Mouse (Mus musculus): ENCODE results near the gene Ltbp2. TPM values are rescaled to one million over a fixed set of nuclear protein-coding genes. Genes with fewer than 3 reads are reported as not detected.
A peak's percentile ranks its signal among the peaks of the same experiment; 100 is the strongest.

The Ltbp2 gene
- polyA plus RNA-seq, 1 experiment from 2014 or later, result 0.11 TPM

DNA sequence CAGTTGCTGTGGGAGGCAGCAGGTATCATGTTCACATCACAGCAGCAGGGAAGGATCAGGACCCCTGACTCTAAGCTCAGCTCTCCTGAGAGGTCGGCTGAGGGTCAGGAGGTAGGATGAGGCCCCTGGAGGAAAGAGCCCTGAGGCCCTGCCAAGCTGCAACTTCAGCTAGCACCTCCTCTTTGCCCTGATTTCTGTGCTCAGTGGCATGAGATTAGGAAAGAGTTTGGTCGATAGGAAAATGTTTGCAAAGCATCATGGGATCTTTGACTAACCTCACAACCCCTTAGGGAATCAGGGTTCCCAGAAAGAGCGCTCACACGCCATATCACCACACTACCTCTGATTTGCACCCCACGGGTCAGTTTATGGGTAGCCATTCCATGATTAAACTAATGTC is 69.6 kb downstream of the Ltbp2 start:
- H3K36me3 ChIP-seq, result no peaks in the 10 kb centered on the region
- DNase-seq (ENCODE audit: low spot score), result no peak
- peaks cover 6% of the 10 kb centered on the region; the same call in 1 of the 2 replicates for H3K4me1 ChIP-seq
- no peak overlapping the region for H3K4me3 ChIP-seq
- H3K9me3 ChIP-seq (replicated peaks), result no peaks in the 10 kb centered on the region
- 65% methylated on average over 5 of the region's 5 CpGs for WGBS
- H3K27ac ChIP-seq (replicated peaks), result no peak overlapping the region
- H3K27me3 ChIP-seq (ENCODE audit: low read depth, poor library complexity, severe bottlenecking), result no peaks in the 10 kb centered on the region

- no peak overlapping the region for H3K4me3 ChIP-seq
- 64% methylated on average over 1 of the region's 1 CpGs for WGBS
- peaks cover 6% of the 10 kb centered on the region; the same call in 1 of the 2 replicates for H3K4me1 ChIP-seq
- DNase-seq (ENCODE audit: low spot score), result no peak
- H3K27ac ChIP-seq (replicated peaks), result 0 out of 2 replicates have a peak overlapping the region, but pooled peaks have one; percentile 23
- H3K27me3 ChIP-seq (ENCODE audit: low read depth, poor library complexity, severe bottlenecking), result no peaks in the 10 kb centered on the region
- no peaks in the 10 kb centered on the region for H3K9me3 ChIP-seq (replicated peaks)
- no peaks in the 10 kb centered on the region for H3K36me3 ChIP-seq
Measured at GRCm38 (mm10) chr12:84806010-84806409, 70.3 kb downstream of the Ltbp2 start.

DNA sequence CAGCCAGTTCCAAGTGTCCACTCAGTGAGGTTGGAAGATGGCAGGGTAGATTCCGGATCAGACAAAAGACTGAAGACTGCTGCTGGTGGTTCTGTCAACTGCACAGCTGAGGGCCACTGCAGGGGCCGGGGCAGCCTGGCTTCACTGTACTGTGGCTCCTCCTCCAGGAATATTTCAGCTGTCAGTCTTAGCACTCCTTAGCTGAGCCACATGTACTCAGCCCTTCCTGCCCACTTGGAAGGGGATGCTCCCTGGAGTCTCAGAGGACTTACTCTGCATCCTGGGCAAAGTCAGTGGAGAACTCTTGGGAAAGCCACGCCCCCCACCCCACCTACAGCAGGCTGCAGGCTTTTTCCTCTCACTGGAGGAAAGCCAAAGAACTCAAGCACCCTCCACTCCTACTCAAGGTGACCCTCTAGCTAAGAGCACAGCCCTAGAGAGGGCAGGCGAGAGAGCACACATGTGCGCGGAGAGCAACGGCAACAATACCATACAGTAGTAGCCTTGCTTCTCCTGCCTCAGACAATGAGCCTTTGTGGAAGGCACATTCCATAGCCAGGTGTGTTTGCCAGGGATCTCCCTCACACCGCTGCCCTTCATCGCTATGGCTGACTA is 71.0 kb downstream of the Ltbp2 start:
- no peak overlapping the region for H3K4me3 ChIP-seq
- no peaks in the 10 kb centered on the region for H3K9me3 ChIP-seq (replicated peaks)
- no peak for DNase-seq (ENCODE audit: low spot score)
- no peaks in the 10 kb centered on the region for H3K36me3 ChIP-seq
- WGBS, result 86% methylated on average over 9 of the region's 9 CpGs
- no peaks in the 10 kb centered on the region for H3K27me3 ChIP-seq (ENCODE audit: low read depth, poor library complexity, severe bottlenecking)
- H3K27ac ChIP-seq (replicated peaks), result no peak overlapping the region
- peaks cover 6% of the 10 kb centered on the region; the same call in 1 of the 2 replicates for H3K4me1 ChIP-seq

DNA sequence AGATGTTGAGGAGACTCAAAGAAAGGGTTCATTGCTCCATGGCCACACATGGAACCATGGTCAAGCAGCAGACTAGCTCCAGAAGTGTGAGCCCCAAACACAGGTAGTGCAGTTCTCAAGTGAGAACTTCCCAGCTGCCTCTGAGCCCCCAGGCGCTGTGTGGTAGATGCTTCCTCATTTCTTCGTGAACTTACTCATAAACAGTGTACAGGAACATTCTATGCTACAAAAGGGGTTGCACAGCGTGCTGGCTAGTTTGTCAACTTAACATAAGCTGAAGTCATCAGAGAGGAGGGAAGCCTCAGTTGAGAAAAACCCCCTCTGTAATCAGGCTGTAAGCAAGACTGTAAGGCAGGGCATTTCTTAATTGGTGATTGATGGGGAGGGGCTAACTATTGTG is 73.7 kb downstream of the Ltbp2 start:
- H3K27ac ChIP-seq (replicated peaks), result no peak overlapping the region
- no peaks in the 10 kb centered on the region for H3K9me3 ChIP-seq (replicated peaks)
- no peak for DNase-seq (ENCODE audit: low spot score)
- H3K4me1 ChIP-seq, result peaks cover 6% of the 10 kb centered on the region; the same call in 1 of the 2 replicates
- H3K36me3 ChIP-seq, result no peaks in the 10 kb centered on the region
- H3K27me3 ChIP-seq (ENCODE audit: low read depth, poor library complexity, severe bottlenecking), result peaks cover 4% of the 10 kb centered on the region; the same call in 1 of the 2 replicates
- 89% methylated on average over 3 of the region's 3 CpGs for WGBS
- no peak overlapping the region for H3K4me3 ChIP-seq

DNA sequence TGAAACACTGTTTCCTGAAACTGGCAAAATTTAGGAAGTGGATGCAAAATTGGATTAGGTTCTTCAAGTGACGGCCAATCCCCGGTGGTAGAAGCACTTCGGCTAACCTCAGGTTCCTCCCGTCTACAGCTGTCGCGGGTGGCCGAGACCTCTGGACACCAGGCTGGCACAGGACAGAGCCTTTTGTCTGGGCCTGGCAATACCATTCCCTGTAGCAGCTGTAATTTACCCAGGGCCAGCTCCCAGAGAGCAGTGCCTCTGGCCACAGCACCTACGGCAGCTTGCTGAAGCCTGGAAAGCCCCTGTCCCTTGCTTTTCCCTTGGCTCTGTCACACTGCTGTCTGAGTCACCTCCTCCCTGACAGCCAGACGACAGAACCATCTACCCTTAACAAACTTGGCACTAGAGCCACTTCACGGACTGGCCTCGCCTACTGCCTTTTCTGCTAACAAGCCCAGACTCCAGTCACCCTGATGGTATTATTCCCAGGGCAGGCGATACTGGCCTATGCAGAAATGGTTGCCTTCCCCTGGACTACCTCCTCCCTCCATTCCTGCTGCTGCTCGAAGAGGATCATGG is 74.7 kb downstream of the Ltbp2 start:
- Histone ChIP-seq H3K27me3 (ENCODE audit: low read depth, poor library complexity, severe bottlenecking) (peaks cover 4% of the 10 kb centered on the region; the same call in 1 of the 2 replicates), H3K4me1 (peaks cover 5% of the 10 kb centered on the region; the same call in 1 of the 2 replicates), H3K9me3 (replicated peaks) (no peaks in the 10 kb centered on the region), H3K36me3 (no peaks in the 10 kb centered on the region), H3K27ac (replicated peaks) (no peak overlapping the region), H3K4me3 (no peak overlapping the region)
- WGBS, result 90% methylated on average over 13 of the region's 13 CpGs
- no peak for DNase-seq (ENCODE audit: low spot score)

DNA sequence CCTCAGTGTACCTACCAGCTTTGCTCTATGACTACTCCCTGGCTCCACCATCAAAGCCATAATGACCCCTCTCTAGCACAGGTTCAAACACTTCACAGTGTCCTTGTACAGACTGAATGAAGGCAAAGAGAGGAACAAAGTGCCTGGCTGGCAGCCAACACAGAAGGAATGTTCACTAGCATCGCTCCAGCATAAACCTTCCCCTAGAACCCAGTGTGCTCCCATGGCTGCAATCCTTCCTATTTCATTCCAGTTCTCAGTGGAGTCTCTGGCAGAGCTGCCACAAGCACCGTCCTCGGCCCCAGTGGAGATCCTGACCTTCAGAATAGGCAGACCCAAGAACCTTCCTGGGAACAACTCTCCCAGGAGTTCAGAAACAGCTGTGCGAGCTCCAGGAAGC is 75.9 kb downstream of the Ltbp2 start:
- Histone ChIP-seq H3K4me1 (no peaks in the 10 kb centered on the region), H3K27me3 (ENCODE audit: low read depth, poor library complexity, severe bottlenecking) (peaks cover 4% of the 10 kb centered on the region; the same call in 1 of the 2 replicates), H3K9me3 (replicated peaks) (no peaks in the 10 kb centered on the region), H3K27ac (replicated peaks) (no peak overlapping the region), H3K4me3 (no peak overlapping the region), H3K36me3 (no peaks in the 10 kb centered on the region)
- WGBS, result 89% methylated on average over 4 of the region's 4 CpGs
- no peak for DNase-seq (ENCODE audit: low spot score)

- WGBS, result 93% methylated on average over 13 of the region's 13 CpGs
- Histone ChIP-seq H3K27ac (replicated peaks) (no peak overlapping the region), H3K9me3 (replicated peaks) (no peaks in the 10 kb centered on the region), H3K4me1 (no peaks in the 10 kb centered on the region), H3K4me3 (no peak overlapping the region), H3K36me3 (no peaks in the 10 kb centered on the region), H3K27me3 (ENCODE audit: low read depth, poor library complexity, severe bottlenecking) (peaks cover 4% of the 10 kb centered on the region; the same call in 1 of the 2 replicates)
- DNase-seq (ENCODE audit: low spot score), result no peak
Measured at GRCm38 (mm10) chr12:84799086-84799485, 77.2 kb downstream of the Ltbp2 start.

- Histone ChIP-seq H3K27me3 (ENCODE audit: low read depth, poor library complexity, severe bottlenecking) (peaks cover 8% of the 10 kb centered on the region; the same call in 1 of the 2 replicates), H3K4me1 (peaks cover 4% of the 10 kb centered on the region; the same call in 1 of the 2 replicates), H3K9me3 (replicated peaks) (no peaks in the 10 kb centered on the region), H3K36me3 (no peaks in the 10 kb centered on the region), H3K27ac (replicated peaks) (no peak overlapping the region), H3K4me3 (no peak overlapping the region)
- WGBS, result 91% methylated on average over 8 of the region's 8 CpGs
- no peak for DNase-seq (ENCODE audit: low spot score)
Measured at GRCm38 (mm10) chr12:84794647-84795046, 81.7 kb downstream of the Ltbp2 start.

DNA sequence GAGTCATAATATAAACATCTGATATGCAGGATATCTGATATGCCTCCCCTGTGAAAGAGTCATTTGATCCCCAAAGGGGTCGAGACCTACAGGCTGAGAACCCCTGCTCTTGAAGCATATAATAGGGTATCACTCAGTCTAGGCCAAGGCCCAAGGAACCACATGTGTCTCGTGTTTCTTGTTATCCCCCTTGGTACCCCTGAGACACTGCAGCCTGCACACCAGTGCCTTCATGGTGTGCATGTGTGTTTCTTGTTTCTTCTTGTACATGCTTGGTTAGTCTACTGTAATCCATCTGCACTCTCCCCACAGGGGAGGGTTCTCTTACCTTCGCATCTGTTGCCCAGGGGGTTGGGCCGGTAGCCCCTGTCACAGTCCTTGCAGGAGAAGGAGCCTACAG is 83.7 kb downstream of the Ltbp2 start:
- DNase-seq (ENCODE audit: low spot score), result no peak
- Histone ChIP-seq H3K4me1 (peaks cover 4% of the 10 kb centered on the region; the same call in 1 of the 2 replicates), H3K36me3 (no peaks in the 10 kb centered on the region), H3K4me3 (no peak overlapping the region), H3K27me3 (ENCODE audit: low read depth, poor library complexity, severe bottlenecking) (peaks cover 8% of the 10 kb centered on the region), H3K9me3 (replicated peaks) (no peaks in the 10 kb centered on the region), H3K27ac (replicated peaks) (no peak overlapping the region)
- 82% methylated on average over 4 of the region's 4 CpGs for WGBS

DNA sequence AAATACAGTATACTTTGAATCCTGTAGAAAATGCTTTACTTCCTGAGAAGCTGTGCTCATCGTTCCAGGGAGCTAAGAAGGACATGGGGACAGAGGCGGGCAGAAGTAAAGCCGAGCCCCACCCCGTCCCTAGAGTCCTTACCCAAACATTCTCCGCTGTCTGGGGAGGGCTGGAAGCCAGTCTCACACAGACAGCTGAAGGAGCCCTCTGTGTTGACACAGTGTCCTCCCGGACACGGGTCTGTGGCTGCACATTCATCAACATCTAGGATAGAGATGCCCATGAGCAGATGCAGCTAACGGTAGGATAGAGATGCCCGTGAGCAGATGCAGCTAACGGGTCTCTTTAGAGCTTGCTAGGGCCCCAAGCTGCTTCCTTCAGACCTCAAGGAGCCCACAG is 85.5 kb downstream of the Ltbp2 start:
- WGBS, result 67% methylated on average over 10 of the region's 10 CpGs
- H3K36me3 ChIP-seq, result no peaks in the 10 kb centered on the region
- no peak overlapping the region for H3K27ac ChIP-seq (replicated peaks)
- H3K27me3 ChIP-seq (ENCODE audit: low read depth, poor library complexity, severe bottlenecking), result peaks cover 15% of the 10 kb centered on the region
- H3K9me3 ChIP-seq (replicated peaks), result no peaks in the 10 kb centered on the region
- no peak overlapping the region for H3K4me3 ChIP-seq
- H3K4me1 ChIP-seq, result peaks cover 15% of the 10 kb centered on the region
- no peak for DNase-seq (ENCODE audit: low spot score)

GRCm38 (mm10) chr12:84786091-84786490 is 90.2 kb downstream of the Ltbp2 start:
- 58% methylated on average over 5 of the region's 5 CpGs for WGBS
- DNase-seq (ENCODE audit: low spot score), result no peak
- Histone ChIP-seq H3K27me3 (ENCODE audit: low read depth, poor library complexity, severe bottlenecking) (peaks cover 34% of the 10 kb centered on the region), H3K9me3 (replicated peaks) (no peaks in the 10 kb centered on the region), H3K4me1 (peaks cover 27% of the 10 kb centered on the region), H3K27ac (replicated peaks) (no peak overlapping the region), H3K4me3 (no peak overlapping the region), H3K36me3 (no peaks in the 10 kb centered on the region)

GRCm38 (mm10) chr12:84784604-84785381 is 91.5 kb downstream of the Ltbp2 start:
- Histone ChIP-seq H3K4me3 (peak overlapping the region; percentile 24; the same call in 1 of the 2 replicates), H3K4me1 (peaks cover 25% of the 10 kb centered on the region), H3K27ac (replicated peaks) (0 out of 2 replicates have a peak overlapping the region, but pooled peaks have one; percentile 23), H3K36me3 (no peaks in the 10 kb centered on the region), H3K27me3 (ENCODE audit: low read depth, poor library complexity, severe bottlenecking) (peaks cover 30% of the 10 kb centered on the region), H3K9me3 (replicated peaks) (no peaks in the 10 kb centered on the region)
- WGBS, result 39% methylated on average over 25 of the region's 25 CpGs
- peak; percentile 86 for DNase-seq (ENCODE audit: low spot score)

DNA sequence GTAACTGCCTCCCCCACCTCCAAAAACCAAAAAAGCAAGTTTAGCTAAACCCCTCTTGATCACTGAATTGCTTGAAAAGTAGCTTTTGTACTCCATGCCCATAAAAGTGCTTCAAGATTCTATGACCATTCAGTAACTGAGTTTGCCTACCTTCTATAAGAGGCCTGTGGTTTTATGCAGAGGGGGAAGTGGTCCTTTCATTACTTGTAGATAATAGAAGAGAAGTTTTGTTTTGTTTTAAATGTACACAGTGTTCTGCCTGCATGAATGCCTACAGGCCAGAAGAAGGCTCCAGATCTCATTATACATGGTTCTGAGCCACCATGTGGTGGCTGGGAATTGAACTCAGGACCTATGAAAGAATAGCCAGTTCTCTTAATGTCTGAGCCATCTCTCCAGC is 100.1 kb downstream of the Ltbp2 start:
- Histone ChIP-seq H3K27ac (replicated peaks) (no peak overlapping the region), H3K27me3 (ENCODE audit: low read depth, poor library complexity, severe bottlenecking) (no peaks in the 10 kb centered on the region), H3K9me3 (replicated peaks) (no peaks in the 10 kb centered on the region), H3K4me1 (peaks cover 19% of the 10 kb centered on the region), H3K4me3 (no peak overlapping the region), H3K36me3 (peaks cover 15% of the 10 kb centered on the region)
- DNase-seq (ENCODE audit: low spot score), result no peak
